Mouse (Mus musculus) kidney, embryonic 14.5 days (tissue): ENCODE measurements at regions not wholly inside any gene's neighbourhood (a gene's known extent, or its start where the extent isn't known, plus 50 kb on each side); places are given as distances from the start of the nearest gene placed in this dataset.

Experiments
- ATAC-seq: fragments of 200-750 bp; cut with Nextera tagmentation; 2 replicates; pipeline ENCODE4 v1.8.0; 2017; ENCODE audit warnings: moderate number of reproducible peaks, mild to moderate bottlenecking, moderate TSS enrichment, moderate library complexity; ENCODE audit not compliant: low FRiP score, low TSS enrichment
- H3K27ac ChIP-seq: fragments of 300-500 bp; sonication (generic); 2 replicates; pipeline ENCODE4 v1.5.1; 2014; ENCODE audit warnings: low read depth, mild to moderate bottlenecking, low read length, moderate library complexity, mixed read lengths
- H3K27me3 ChIP-seq: fragments of 300-500 bp; sonication (generic); 2 replicates; pipeline ENCODE4 v1.6.1; 2014; ENCODE audit warnings: mild to moderate bottlenecking, low read length; ENCODE audit not compliant: control insufficient read depth, insufficient read depth
- H3K36me3 ChIP-seq: fragments of 300-500 bp; sonication (generic); 2 replicates; pipeline ENCODE4 v1.6.1; 2014; ENCODE audit warnings: low read length, mixed read lengths; ENCODE audit not compliant: control insufficient read depth, insufficient read depth
- H3K4me1 ChIP-seq: fragments of 300-500 bp; sonication (generic); 2 replicates; pipeline ENCODE4 v1.6.1; 2014; ENCODE audit warnings: low read length, mixed read lengths; ENCODE audit not compliant: control insufficient read depth, insufficient read depth
- H3K4me2 ChIP-seq: fragments of 300-500 bp; sonication (generic); replicated peaks from 2 replicates; pipeline ENCODE4 v1.6.1; 2014; ENCODE audit warnings: low read depth, mild to moderate bottlenecking, low read length
- H3K4me3 ChIP-seq: fragments of 300-500 bp; sonication (generic); 2 replicates; pipeline ENCODE4 v1.5.1; 2014; ENCODE audit warnings: mild to moderate bottlenecking, low read length
- H3K9ac ChIP-seq: fragments of 300-500 bp; sonication (generic); 2 replicates; pipeline ENCODE4 v1.6.1; 2014; ENCODE audit warnings: low read depth, mild to moderate bottlenecking, low read length, moderate library complexity
- H3K9me3 ChIP-seq: fragments of 300-500 bp; sonication (generic); 2 replicates; pipeline ENCODE4 v1.6.1; 2016; ENCODE audit warnings: low read length; ENCODE audit not compliant: control insufficient read depth
- WGBS: fragments of 180-500 bp; shearing (Covaris S2); extraction: QIAGEN DNeasy Blood & Tissue Kit; methylation state at CpG from one replicate; pipeline ENCODE4 v1.1.7; 2014; 5-methylcytosine and 5-hydroxymethylcytosine counted together

- no peak for ATAC-seq
- Histone ChIP-seq H3K27ac (no peak overlapping the region), H3K9me3 (no peaks in the 10 kb centered on the region), H3K4me3 (no peak overlapping the region), H3K4me1 (peaks cover 14% of the 10 kb centered on the region; the same call in 1 of the 2 replicates), H3K36me3 (no peaks in the 10 kb centered on the region), H3K4me2 (no peak overlapping the region), H3K9ac (no peak overlapping the region), H3K27me3 (no peaks in the 10 kb centered on the region)
- 84% methylated on average over 7 of the region's 7 CpGs for WGBS
Measured at GRCm38 (mm10) chr6:98112495-98113115, 229.9 kb downstream of the Gm765 start.

- Histone ChIP-seq H3K27ac (no peak overlapping the region), H3K4me2 (no peak overlapping the region), H3K27me3 (no peaks in the 10 kb centered on the region), H3K4me3 (no peak overlapping the region), H3K4me1 (no peaks in the 10 kb centered on the region), H3K9ac (no peak overlapping the region), H3K9me3 (no peaks in the 10 kb centered on the region), H3K36me3 (no peaks in the 10 kb centered on the region)
- WGBS, result 60% methylated on average over 5 of the region's 5 CpGs
- ATAC-seq, result no peak
Measured at GRCm38 (mm10) chr6:98107123-98107522, 235.4 kb downstream of the Gm765 start.

- no peak for ATAC-seq
- H3K27ac ChIP-seq, result no peak overlapping the region
- H3K9me3 ChIP-seq, result no peaks in the 10 kb centered on the region
- no peak overlapping the region for H3K9ac ChIP-seq
- no peaks in the 10 kb centered on the region for H3K27me3 ChIP-seq
- 50% methylated on average over 18 of the region's 18 CpGs for WGBS
- peak overlapping the region; percentile 42 for H3K4me2 ChIP-seq
- H3K4me3 ChIP-seq, result peak overlapping the region; percentile 21; the same call in 1 of the 2 replicates
- no peaks in the 10 kb centered on the region for H3K4me1 ChIP-seq
- H3K36me3 ChIP-seq, result no peaks in the 10 kb centered on the region
Measured at GRCm38 (mm10) chr6:98105280-98106090, 237.1 kb downstream of the Gm765 start.

- WGBS, result 50% methylated on average over 3 of the region's 3 CpGs
- no peak overlapping the region for H3K9ac ChIP-seq
Measured at GRCm38 (mm10) chr6:98104432-98104831, 238.1 kb downstream of the Gm765 start.

GRCm38 (mm10) chr6:98101023-98101422, 241.5 kb downstream of the Gm765 start:
- no peak overlapping the region for H3K4me3 ChIP-seq
- H3K27me3 ChIP-seq, result no peaks in the 10 kb centered on the region
- no peaks in the 10 kb centered on the region for H3K4me1 ChIP-seq
- 80% methylated on average over 4 of the region's 4 CpGs for WGBS
- no peaks in the 10 kb centered on the region for H3K9me3 ChIP-seq
- H3K36me3 ChIP-seq, result no peaks in the 10 kb centered on the region
- H3K27ac ChIP-seq, result no peak overlapping the region
- ATAC-seq, result no peak
- H3K4me2 ChIP-seq, result no peak overlapping the region
- H3K9ac ChIP-seq, result no peak overlapping the region

More at GRCm38 (mm10) chr6:98104432-98104831, 238.1 kb downstream of the Gm765 start:
- no peak for ATAC-seq
- Histone ChIP-seq H3K27ac (no peak overlapping the region), H3K27me3 (no peaks in the 10 kb centered on the region), H3K4me3 (no peak overlapping the region), H3K4me1 (no peaks in the 10 kb centered on the region), H3K9me3 (no peaks in the 10 kb centered on the region), H3K36me3 (no peaks in the 10 kb centered on the region), H3K4me2 (no peak overlapping the region)

- Histone ChIP-seq H3K4me3 (no peak overlapping the region), H3K4me2 (no peak overlapping the region), H3K9me3 (no peaks in the 10 kb centered on the region), H3K4me1 (no peaks in the 10 kb centered on the region), H3K9ac (no peak overlapping the region), H3K36me3 (no peaks in the 10 kb centered on the region), H3K27ac (no peak overlapping the region), H3K27me3 (no peaks in the 10 kb centered on the region)
- 96% methylated on average over 9 of the region's 9 CpGs for WGBS
- ATAC-seq, result no peak
Measured at GRCm38 (mm10) chr6:98099126-98099525, 243.4 kb downstream of the Gm765 start.

- no peaks in the 10 kb centered on the region for H3K27me3 ChIP-seq
- H3K27ac ChIP-seq, result no peak overlapping the region
- no peaks in the 10 kb centered on the region for H3K9me3 ChIP-seq
- no peak overlapping the region for H3K4me3 ChIP-seq
- H3K4me1 ChIP-seq, result no peaks in the 10 kb centered on the region
- no peak overlapping the region for H3K9ac ChIP-seq
- 54% methylated on average over 4 of the region's 4 CpGs for WGBS
- H3K36me3 ChIP-seq, result no peaks in the 10 kb centered on the region
- ATAC-seq, result no peak
- H3K4me2 ChIP-seq, result no peak overlapping the region
Measured at GRCm38 (mm10) chr6:98095243-98095642, 247.3 kb downstream of the Gm765 start.

- H3K36me3 ChIP-seq, result no peaks in the 10 kb centered on the region
- 56% methylated on average over 4 of the region's 4 CpGs for WGBS
- no peak overlapping the region for H3K9ac ChIP-seq
- no peak overlapping the region for H3K4me3 ChIP-seq
- no peaks in the 10 kb centered on the region for H3K9me3 ChIP-seq
- H3K4me2 ChIP-seq, result no peak overlapping the region
- no peak for ATAC-seq
- H3K27me3 ChIP-seq, result no peaks in the 10 kb centered on the region
- no peaks in the 10 kb centered on the region for H3K4me1 ChIP-seq
- H3K27ac ChIP-seq, result no peak overlapping the region
Measured at GRCm38 (mm10) chr6:98089185-98089584, 253.4 kb downstream of the Gm765 start.

GRCm38 (mm10) chr6:98080076-98080475, 262.5 kb downstream of the Gm765 start:
- ATAC-seq, result no peak
- H3K4me3 ChIP-seq, result no peak overlapping the region
- 0 out of 2 replicates have a peak, but pooled peaks cover 3% of the 10 kb centered on the region for H3K4me1 ChIP-seq
- WGBS, result 59% methylated on average over 4 of the region's 4 CpGs
- H3K27me3 ChIP-seq, result no peaks in the 10 kb centered on the region
- no peak overlapping the region for H3K9ac ChIP-seq
- H3K4me2 ChIP-seq, result no peak overlapping the region
- no peaks in the 10 kb centered on the region for H3K36me3 ChIP-seq
- H3K9me3 ChIP-seq, result no peaks in the 10 kb centered on the region
- no peak overlapping the region for H3K27ac ChIP-seq
